Mouse (Mus musculus): Measurements from ENCODE around the gene Pir. TPM values are rescaled to one million over a fixed set of nuclear protein-coding genes. Genes with fewer than 3 reads are reported as not detected.

Gene Pir
- polyA plus RNA-seq, 1 experiment = 0.97 TPM

GRCm38 (mm10) chrX:164323391-164323913 lies 54.3 kb downstream of the Pir start:
- H3K27ac ChIP-seq (ENCODE audit: insufficient read depth, low read length) = no peak overlapping the region
- no peaks in the 10 kb centered on the region for H3K36me3 ChIP-seq (ENCODE audit: control insufficient read depth, insufficient read depth, low read length)
- H3K4me3 ChIP-seq (ENCODE audit: extremely low read depth, insufficient read depth, insufficient read length) = no peak overlapping the region
- WGBS = 57% methylated on average over 4 of the region's 4 CpGs
- TF ChIP-seq CTCF (IDR thresholded peaks at IDR 0.05; ENCODE audit: extremely low read depth, insufficient read depth, insufficient read length, insufficient replicate concordance) (no peak), POLR2A (IDR thresholded peaks at IDR 0.05; ENCODE audit: low read depth, low read length) (no peak)
- DNase-seq (ENCODE audit: low read depth in 1 of 2, low spot score in 2 of 2) = no peak
- no peaks in the 10 kb centered on the region for H3K27me3 ChIP-seq (ENCODE audit: control insufficient read depth, insufficient read depth, low read length)
- no peaks in the 10 kb centered on the region for H3K4me1 ChIP-seq (ENCODE audit: control insufficient read depth, insufficient read depth, insufficient read length)

DNA sequence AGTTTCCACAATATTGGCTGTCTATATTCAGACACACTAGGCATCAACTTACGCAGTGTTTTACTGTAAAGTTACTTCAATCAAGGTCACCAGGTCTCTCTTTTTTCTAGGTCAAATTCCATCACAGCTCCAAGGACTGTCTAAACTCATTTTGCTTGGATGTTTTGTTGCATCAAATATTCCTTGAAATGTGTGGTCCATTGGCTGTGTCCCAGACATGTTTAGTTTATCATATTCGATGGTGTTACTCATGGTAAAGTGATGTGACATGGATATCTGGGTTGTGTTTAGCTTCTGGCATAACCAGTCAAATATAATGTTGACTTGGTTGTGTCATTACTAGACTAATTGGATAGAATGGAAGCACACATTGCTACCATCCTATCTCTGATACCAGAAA lies 61.2 kb downstream of the Pir start:
- H3K4me1 ChIP-seq (ENCODE audit: control insufficient read depth, insufficient read depth, insufficient read length) = no peaks in the 10 kb centered on the region
- DNase-seq (ENCODE audit: low read depth in 1 of 2, low spot score in 2 of 2) = no peak
- H3K27ac ChIP-seq (ENCODE audit: insufficient read depth, low read length) = no peak overlapping the region
- no peak for TF ChIP-seq POLR2A (IDR thresholded peaks at IDR 0.05; ENCODE audit: low read depth, low read length)
- TF ChIP-seq CTCF (IDR thresholded peaks at IDR 0.05; ENCODE audit: extremely low read depth, insufficient read depth, insufficient read length, insufficient replicate concordance) = no peak
- H3K36me3 ChIP-seq (ENCODE audit: control insufficient read depth, insufficient read depth, low read length) = no peaks in the 10 kb centered on the region
- WGBS = 87% methylated on average over 2 of the region's 2 CpGs
- no peaks in the 10 kb centered on the region for H3K27me3 ChIP-seq (ENCODE audit: control insufficient read depth, insufficient read depth, low read length)
- no peak overlapping the region for H3K4me3 ChIP-seq (ENCODE audit: extremely low read depth, insufficient read depth, insufficient read length)

GRCm38 (mm10) chrX:164330766-164331165 lies 61.6 kb downstream of the Pir start:
- Histone ChIP-seq H3K4me3 (ENCODE audit: extremely low read depth, insufficient read depth, insufficient read length) (no peak overlapping the region), H3K27me3 (ENCODE audit: control insufficient read depth, insufficient read depth, low read length) (no peaks in the 10 kb centered on the region), H3K36me3 (ENCODE audit: control insufficient read depth, insufficient read depth, low read length) (no peaks in the 10 kb centered on the region), H3K27ac (ENCODE audit: insufficient read depth, low read length) (no peak overlapping the region), H3K4me1 (ENCODE audit: control insufficient read depth, insufficient read depth, insufficient read length) (no peaks in the 10 kb centered on the region)
- 79% methylated on average over 3 of the region's 3 CpGs for WGBS
- no peak for DNase-seq (ENCODE audit: low read depth in 1 of 2, low spot score in 2 of 2)
- TF ChIP-seq POLR2A (IDR thresholded peaks at IDR 0.05; ENCODE audit: low read depth, low read length) (no peak), CTCF (IDR thresholded peaks at IDR 0.05; ENCODE audit: extremely low read depth, insufficient read depth, insufficient read length, insufficient replicate concordance) (no peak)

DNA sequence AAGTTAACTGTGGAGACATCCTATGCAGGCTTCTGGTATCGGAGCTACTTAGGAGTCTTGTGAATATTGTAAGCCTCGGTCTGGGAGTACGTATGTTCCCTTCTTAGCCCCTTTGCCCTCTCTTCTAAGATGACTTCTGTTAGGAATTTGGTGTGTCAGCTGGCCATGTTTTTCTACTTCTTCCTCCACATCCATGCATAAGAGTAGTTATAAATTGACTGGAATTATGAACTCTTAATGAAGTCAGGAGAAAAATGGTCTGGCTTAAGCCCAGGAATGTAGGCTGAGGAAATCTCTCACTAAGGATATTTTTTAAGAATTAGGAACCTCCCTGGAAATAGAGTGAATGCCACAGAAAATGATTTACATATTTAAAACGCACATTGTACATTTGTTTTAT lies 69.4 kb downstream of the Pir start:
- Histone ChIP-seq H3K27ac (ENCODE audit: insufficient read depth, low read length) (no peak overlapping the region), H3K4me3 (ENCODE audit: extremely low read depth, insufficient read depth, insufficient read length) (no peak overlapping the region), H3K27me3 (ENCODE audit: control insufficient read depth, insufficient read depth, low read length) (no peaks in the 10 kb centered on the region), H3K36me3 (ENCODE audit: control insufficient read depth, insufficient read depth, low read length) (no peaks in the 10 kb centered on the region), H3K4me1 (ENCODE audit: control insufficient read depth, insufficient read depth, insufficient read length) (no peaks in the 10 kb centered on the region)
- TF ChIP-seq CTCF (IDR thresholded peaks at IDR 0.05; ENCODE audit: extremely low read depth, insufficient read depth, insufficient read length, insufficient replicate concordance) = no peak
- no peak for TF ChIP-seq POLR2A (IDR thresholded peaks at IDR 0.05; ENCODE audit: low read depth, low read length)
- no peak for DNase-seq (ENCODE audit: low read depth in 1 of 2, low spot score in 2 of 2)
- WGBS = 88% methylated on average over 4 of the region's 4 CpGs

GRCm38 (mm10) chrX:164345359-164345938 lies 76.3 kb downstream of the Pir start:
- no peaks in the 10 kb centered on the region for H3K4me1 ChIP-seq (ENCODE audit: control insufficient read depth, insufficient read depth, insufficient read length)
- TF ChIP-seq POLR2A (IDR thresholded peaks at IDR 0.05; ENCODE audit: low read depth, low read length) = no peak
- TF ChIP-seq CTCF (IDR thresholded peaks at IDR 0.05; ENCODE audit: extremely low read depth, insufficient read depth, insufficient read length, insufficient replicate concordance) = no peak
- H3K4me3 ChIP-seq (ENCODE audit: extremely low read depth, insufficient read depth, insufficient read length) = no peak overlapping the region
- WGBS = 89% methylated on average over 4 of the region's 4 CpGs
- H3K27me3 ChIP-seq (ENCODE audit: control insufficient read depth, insufficient read depth, low read length) = no peaks in the 10 kb centered on the region
- no peak for DNase-seq (ENCODE audit: low read depth in 1 of 2, low spot score in 2 of 2)
- no peaks in the 10 kb centered on the region for H3K36me3 ChIP-seq (ENCODE audit: control insufficient read depth, insufficient read depth, low read length)
- H3K27ac ChIP-seq (ENCODE audit: insufficient read depth, low read length) = no peak overlapping the region

- H3K4me3 ChIP-seq (ENCODE audit: extremely low read depth, insufficient read depth, insufficient read length) = no peak overlapping the region
- no peaks in the 10 kb centered on the region for H3K36me3 ChIP-seq (ENCODE audit: control insufficient read depth, insufficient read depth, low read length)
- DNase-seq (ENCODE audit: low read depth in 1 of 2, low spot score in 2 of 2) = no peak
- H3K4me1 ChIP-seq (ENCODE audit: control insufficient read depth, insufficient read depth, insufficient read length) = no peaks in the 10 kb centered on the region
- H3K27ac ChIP-seq (ENCODE audit: insufficient read depth, low read length) = no peak overlapping the region
- 88% methylated on average over 3 of the region's 3 CpGs for WGBS
- H3K27me3 ChIP-seq (ENCODE audit: control insufficient read depth, insufficient read depth, low read length) = no peaks in the 10 kb centered on the region
- TF ChIP-seq POLR2A (IDR thresholded peaks at IDR 0.05; ENCODE audit: low read depth, low read length) (no peak), CTCF (IDR thresholded peaks at IDR 0.05; ENCODE audit: extremely low read depth, insufficient read depth, insufficient read length, insufficient replicate concordance) (no peak)
These were observed 79.8 kb downstream of the Pir start for GRCm38 (mm10) chrX:164348937-164349336.

DNA sequence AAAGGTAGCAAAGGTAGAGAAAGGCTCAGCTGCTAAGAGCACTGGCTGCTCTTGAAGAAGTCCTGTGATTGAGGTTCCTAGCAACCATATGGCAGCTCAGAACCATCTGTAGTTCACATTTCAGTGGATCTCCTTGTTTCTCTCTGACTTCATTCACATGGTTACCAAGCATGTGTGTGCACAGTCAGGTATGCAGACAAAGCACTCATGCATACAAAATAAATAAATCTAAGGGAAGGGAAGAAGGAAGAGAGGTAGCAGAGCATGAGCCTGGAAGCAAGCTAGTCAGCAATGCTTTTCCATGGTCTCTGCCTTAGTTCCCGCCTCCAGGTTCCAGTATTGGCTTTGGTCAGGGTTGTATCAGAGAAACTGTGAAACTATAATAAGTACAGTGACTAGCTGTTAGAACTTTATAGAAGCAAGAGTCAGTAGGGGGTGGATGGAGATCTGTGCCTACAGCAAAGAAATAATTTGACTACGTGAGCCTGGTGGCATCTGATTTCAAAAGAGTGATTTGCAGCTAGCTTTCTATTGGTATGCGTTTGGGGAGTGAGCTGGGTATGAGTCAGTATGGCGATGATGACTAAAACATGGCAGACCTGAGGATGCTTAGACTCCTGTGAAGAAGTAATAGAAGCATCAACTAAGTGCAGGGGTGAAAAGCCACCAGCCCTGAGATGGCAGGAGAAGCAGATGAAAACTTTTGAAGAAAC lies 96.1 kb downstream of the Pir start:
- WGBS = 87% methylated on average over 4 of the region's 4 CpGs
- Histone ChIP-seq H3K4me1 (ENCODE audit: control insufficient read depth, insufficient read depth, insufficient read length) (no peaks in the 10 kb centered on the region), H3K27me3 (ENCODE audit: control insufficient read depth, insufficient read depth, low read length) (no peaks in the 10 kb centered on the region), H3K36me3 (ENCODE audit: control insufficient read depth, insufficient read depth, low read length) (no peaks in the 10 kb centered on the region), H3K4me3 (ENCODE audit: extremely low read depth, insufficient read depth, insufficient read length) (no peak overlapping the region), H3K27ac (ENCODE audit: insufficient read depth, low read length) (no peak overlapping the region)
- no peak for TF ChIP-seq POLR2A (IDR thresholded peaks at IDR 0.05; ENCODE audit: low read depth, low read length)
- no peak for TF ChIP-seq CTCF (IDR thresholded peaks at IDR 0.05; ENCODE audit: extremely low read depth, insufficient read depth, insufficient read length, insufficient replicate concordance)
- no peak for DNase-seq (ENCODE audit: low read depth in 1 of 2, low spot score in 2 of 2)

All from spleen, adult 2 months (tissue).